Mouse (Mus musculus) neural tube, embryonic 12.5 days (tissue): Measurements from ENCODE around the gene Trpm2. TPM values are rescaled to one million over a fixed set of nuclear protein-coding genes. Genes with fewer than 3 reads are reported as not detected.
A peak's percentile ranks its signal among the peaks of the same experiment; 100 is the strongest.
"Not testable (repeated sequence)": the region's sequence is repeated elsewhere in the genome, so short reads cannot be mapped to it uniquely, and the experiment has no call there.

Source experiments
- ATAC-seq: fragments of 200-750 bp; cut with Nextera tagmentation; 2 replicates; pipeline ENCODE4 v1.8.0; 2017; ENCODE audit warnings: low read depth, mild to moderate bottlenecking, moderate TSS enrichment, moderate library complexity; ENCODE audit not compliant: low FRiP score
- H3K27ac ChIP-seq: fragments of 300-500 bp; sonication (generic); 2 replicates; pipeline ENCODE4 v1.5.1; 2016
- H3K27me3 ChIP-seq: fragments of 300-500 bp; sonication (generic); replicated peaks from 2 replicates; pipeline ENCODE4 v1.6.1; 2016; ENCODE audit warnings: mild to moderate bottlenecking
- H3K36me3 ChIP-seq: fragments of 300-500 bp; sonication (generic); 2 replicates; pipeline ENCODE4 v1.6.1; 2016; ENCODE audit warnings: mild to moderate bottlenecking
- H3K4me1 ChIP-seq: fragments of 300-500 bp; sonication (generic); 2 replicates; pipeline ENCODE4 v1.6.1; 2016
- H3K4me2 ChIP-seq: fragments of 300-500 bp; sonication (generic); replicated peaks from 2 replicates; pipeline ENCODE4 v1.6.1; 2016; ENCODE audit warnings: mild to moderate bottlenecking
- H3K4me3 ChIP-seq: fragments of 300-500 bp; sonication (generic); 2 replicates; pipeline ENCODE4 v1.5.1; 2016
- H3K9ac ChIP-seq: fragments of 300-500 bp; sonication (generic); 2 replicates; pipeline ENCODE4 v1.6.1; 2016; ENCODE audit warnings: mild to moderate bottlenecking
- H3K9me3 ChIP-seq: fragments of 300-500 bp; sonication (generic); 2 replicates; pipeline ENCODE4 v1.6.1; 2016; ENCODE audit warnings: mild to moderate bottlenecking
- WGBS: fragments of 180-500 bp; shearing (Covaris S2); methylation state at CpG from one replicate; pipeline ENCODE4 v1.1.7; 2016; 5-methylcytosine and 5-hydroxymethylcytosine counted together
- polyA plus RNA-seq: library from polyadenylated mRNA; unstranded; fragments of >200 nt; fragmentation: Nextera tagmentation; extraction: Ambion mirVana; gene quantifications from 2 replicates; pipeline ENCODE4 v1.2.1, GENCODE M21; 2016

Trpm2 gene
- 2.2 and 3.0 TPM in 2 replicates for polyA plus RNA-seq

GRCm38 (mm10) chr10:77970481-77970880 is at the start of gene Trpm2:
Gene Trpm2, minus strand, starts transcription at chr10:77970563.
- WGBS: 89% methylated on average over 6 of the region's 6 CpGs
- Histone ChIP-seq H3K9ac (peak within 1 kb of the TSS; percentile 49), H3K27me3 (peaks cover 30% of the 10 kb centered on the region), H3K4me2 (peak within 1 kb of the TSS; percentile 75), H3K4me1 (peaks cover 10% of the 10 kb centered on the region), H3K9me3 (no peaks in the 10 kb centered on the region), H3K27ac (no peak within 1 kb of the TSS), H3K36me3 (no peaks in the 10 kb centered on the region), H3K4me3 (peak within 1 kb of the TSS; percentile 34)
- no peak for ATAC-seq

- H3K4me1 ChIP-seq, H3K9me3 ChIP-seq, ATAC-seq, H3K27me3 ChIP-seq, H3K4me2 ChIP-seq, H3K9ac ChIP-seq, H3K36me3 ChIP-seq, H3K4me3 ChIP-seq, H3K27ac ChIP-seq: not testable (repeated sequence)
- 95% methylated on average over 7 of the region's 11 CpGs for WGBS
Measured at GRCm38 (mm10) chr10:78019984-78020383, 49.6 kb upstream of the Trpm2 start.

GRCm38 (mm10) chr10:78019291-78019690 is 48.9 kb upstream of the Trpm2 start:
- no peaks in the 10 kb centered on the region for H3K36me3 ChIP-seq
- no peak for ATAC-seq
- H3K4me2 ChIP-seq: no peak overlapping the region

GRCm38 (mm10) chr10:78018797-78019203 is 48.4 kb upstream of the Trpm2 start:
- Histone ChIP-seq H3K4me3 (no peak overlapping the region), H3K9me3 (no peaks in the 10 kb centered on the region), H3K27ac (no peak overlapping the region), H3K4me1 (no peaks in the 10 kb centered on the region), H3K36me3 (no peaks in the 10 kb centered on the region), H3K9ac (no peak overlapping the region), H3K4me2 (peak overlapping the region; percentile 50), H3K27me3 (no peaks in the 10 kb centered on the region)
- 14% methylated on average over 19 of the region's 19 CpGs for WGBS
- peak; percentile 65 for ATAC-seq

More at GRCm38 (mm10) chr10:78019291-78019690, 48.9 kb upstream of the Trpm2 start:
- no peak overlapping the region for H3K27ac ChIP-seq
- no peaks in the 10 kb centered on the region for H3K4me1 ChIP-seq
- no peaks in the 10 kb centered on the region for H3K27me3 ChIP-seq
- H3K9ac ChIP-seq: no peak overlapping the region
- H3K9me3 ChIP-seq: no peaks in the 10 kb centered on the region
- WGBS: 79% methylated on average over 4 of the region's 4 CpGs
- no peak overlapping the region for H3K4me3 ChIP-seq

GRCm38 (mm10) chr10:78016366-78016765 is 46.0 kb upstream of the Trpm2 start:
- no peak overlapping the region for H3K9ac ChIP-seq
- no peak overlapping the region for H3K27ac ChIP-seq
- no peak overlapping the region for H3K4me2 ChIP-seq
- ATAC-seq: no peak
- H3K36me3 ChIP-seq: no peaks in the 10 kb centered on the region
- H3K9me3 ChIP-seq: no peaks in the 10 kb centered on the region
- H3K27me3 ChIP-seq: no peaks in the 10 kb centered on the region
- no peaks in the 10 kb centered on the region for H3K4me1 ChIP-seq
- WGBS: 55% methylated on average over 5 of the region's 5 CpGs
- H3K4me3 ChIP-seq: no peak overlapping the region

GRCm38 (mm10) chr10:78015489-78015888 is 45.1 kb upstream of the Trpm2 start:
- 84% methylated on average over 1 of the region's 1 CpGs for WGBS
- Histone ChIP-seq H3K9ac (no peak overlapping the region), H3K4me2 (no peak overlapping the region), H3K36me3 (no peaks in the 10 kb centered on the region), H3K27ac (no peak overlapping the region), H3K9me3 (no peaks in the 10 kb centered on the region), H3K4me3 (no peak overlapping the region), H3K4me1 (no peaks in the 10 kb centered on the region), H3K27me3 (no peaks in the 10 kb centered on the region)
- no peak for ATAC-seq

- H3K27ac ChIP-seq: no peak overlapping the region
- H3K9ac ChIP-seq: no peak overlapping the region
- H3K27me3 ChIP-seq: no peaks in the 10 kb centered on the region
- H3K4me1 ChIP-seq: peaks cover 11% of the 10 kb centered on the region
- no peak overlapping the region for H3K4me3 ChIP-seq
- H3K36me3 ChIP-seq: no peaks in the 10 kb centered on the region
- H3K4me2 ChIP-seq: no peak overlapping the region
- ATAC-seq: no peak
- H3K9me3 ChIP-seq: no peaks in the 10 kb centered on the region
- WGBS: 91% methylated on average over 18 of the region's 18 CpGs
Measured at GRCm38 (mm10) chr10:78012661-78013495, 42.5 kb upstream of the Trpm2 start.

- H3K27ac ChIP-seq, H3K36me3 ChIP-seq, H3K4me2 ChIP-seq, H3K9ac ChIP-seq, H3K4me3 ChIP-seq, H3K9me3 ChIP-seq, ATAC-seq, H3K27me3 ChIP-seq: not testable (repeated sequence)
- H3K4me1 ChIP-seq: peaks cover 27% of the 10 kb centered on the region
- 91% methylated on average over 5 of the region's 5 CpGs for WGBS
Measured at GRCm38 (mm10) chr10:78011116-78011515, 40.8 kb upstream of the Trpm2 start.

GRCm38 (mm10) chr10:78010335-78010734 is 40.0 kb upstream of the Trpm2 start:
- Histone ChIP-seq H3K9me3 (no peaks in the 10 kb centered on the region), H3K36me3 (no peaks in the 10 kb centered on the region; the same call in 1 of the 2 replicates), H3K4me2 (peak overlapping the region; percentile 77), H3K4me3 (0 out of 2 replicates have a peak overlapping the region, but pooled peaks have one; percentile 0), H3K27ac (no peak overlapping the region), H3K4me1 (peaks cover 29% of the 10 kb centered on the region), H3K27me3 (no peaks in the 10 kb centered on the region), H3K9ac (no peak overlapping the region)
- ATAC-seq: no peak
- WGBS: 25% methylated on average over 10 of the region's 10 CpGs

GRCm38 (mm10) chr10:78009945-78010293 is 39.6 kb upstream of the Trpm2 start, which contains the start of gene Pfkl:
Gene Pfkl, minus strand, starts transcription at chr10:78010083.
- H3K27ac ChIP-seq: peak within 1 kb of the TSS; percentile 75
- H3K36me3 ChIP-seq: no peaks in the 10 kb centered on the region; the same call in 1 of the 2 replicates
- ATAC-seq: no peak
- no peaks in the 10 kb centered on the region for H3K27me3 ChIP-seq
- peaks cover 29% of the 10 kb centered on the region for H3K4me1 ChIP-seq
- peak within 1 kb of the TSS; percentile 77 for H3K4me2 ChIP-seq
- WGBS: 1% methylated on average over 9 of the region's 9 CpGs
- H3K4me3 ChIP-seq: peak within 1 kb of the TSS; percentile 72
- H3K9me3 ChIP-seq: no peaks in the 10 kb centered on the region
- peak within 1 kb of the TSS; percentile 86 for H3K9ac ChIP-seq

GRCm38 (mm10) chr10:78009184-78009944 is 39.0 kb upstream of the Trpm2 start:
- Histone ChIP-seq H3K9ac (peak overlapping the region; percentile 86), H3K4me1 (peaks cover 29% of the 10 kb centered on the region), H3K9me3 (no peaks in the 10 kb centered on the region), H3K36me3 (no peaks in the 10 kb centered on the region; the same call in 1 of the 2 replicates), H3K4me3 (peak overlapping the region; percentile 72), H3K27ac (peak overlapping the region; percentile 75), H3K4me2 (peak overlapping the region; percentile 77), H3K27me3 (no peaks in the 10 kb centered on the region)
- WGBS: under 1% methylated on average over 59 of the region's 59 CpGs
- peak; percentile 97 for ATAC-seq

GRCm38 (mm10) chr10:78008169-78008568 is 37.8 kb upstream of the Trpm2 start:
- WGBS: 70% methylated on average over 3 of the region's 3 CpGs
- no peak for ATAC-seq
- peak overlapping the region; percentile 86 for H3K9ac ChIP-seq

More at GRCm38 (mm10) chr10:78008169-78008568, 37.8 kb upstream of the Trpm2 start:
- Histone ChIP-seq H3K4me3 (no peak overlapping the region), H3K36me3 (no peaks in the 10 kb centered on the region; the same call in 1 of the 2 replicates), H3K27ac (no peak overlapping the region), H3K4me1 (peaks cover 29% of the 10 kb centered on the region), H3K4me2 (peak overlapping the region; percentile 77), H3K9me3 (no peaks in the 10 kb centered on the region), H3K27me3 (no peaks in the 10 kb centered on the region)
